Mouse (Mus musculus) ovary, postnatal 10 days (tissue): Measurements from ENCODE around the gene Ankrd13d.

Source experiments
- DNase-seq: peaks from one replicate; pipeline ENCODE4 v3.0.0; 2022; ENCODE audit warnings: low spot score

Ankrd13d gene

GRCm38 (mm10) chr19:4301735-4302651, 19.1 kb upstream of the Ankrd13d start:
- no peak for DNase-seq

- no peak for DNase-seq
Measured at GRCm38 (mm10) chr19:4300852-4301734, 18.2 kb upstream of the Ankrd13d start.

- no peak for DNase-seq
Measured at GRCm38 (mm10) chr19:4300271-4300704, 17.4 kb upstream of the Ankrd13d start.

- DNase-seq: no peak
Measured at GRCm38 (mm10) chr19:4299574-4300270, 16.8 kb upstream of the Ankrd13d start.

- DNase-seq: no peak
Measured at GRCm38 (mm10) chr19:4299126-4299525, 16.2 kb upstream of the Ankrd13d start.

GRCm38 (mm10) chr19:4298322-4299121, 15.6 kb upstream of the Ankrd13d start:
- no peak for DNase-seq

- DNase-seq: no peak
Measured at GRCm38 (mm10) chr19:4297851-4298250, 14.9 kb upstream of the Ankrd13d start.

- no peak for DNase-seq
Measured at GRCm38 (mm10) chr19:4296611-4297010, 13.7 kb upstream of the Ankrd13d start.

- no peak for DNase-seq
Measured at GRCm38 (mm10) chr19:4295391-4295790, 12.5 kb upstream of the Ankrd13d start.

- DNase-seq: no peak
Measured at GRCm38 (mm10) chr19:4294381-4295097, 11.6 kb upstream of the Ankrd13d start.

GRCm38 (mm10) chr19:4291161-4291560, 8.2 kb upstream of the Ankrd13d start:
- DNase-seq: no peak

GRCm38 (mm10) chr19:4290749-4291148, 7.8 kb upstream of the Ankrd13d start:
- no peak for DNase-seq

GRCm38 (mm10) chr19:4283653-4284052, 716 bp upstream of the Ankrd13d start:
- DNase-seq: no peak

- no peak for DNase-seq
Measured at GRCm38 (mm10) chr19:4280425-4280824, 2.5 kb downstream of the Ankrd13d start.

- no peak for DNase-seq
Measured at GRCm38 (mm10) chr19:4279487-4279886, 3.5 kb downstream of the Ankrd13d start.

GRCm38 (mm10) chr19:4270972-4271371, 12.0 kb downstream of the Ankrd13d start:
- DNase-seq: no peak

- no peak for DNase-seq
Measured at GRCm38 (mm10) chr19:4270187-4270586, 12.8 kb downstream of the Ankrd13d start.

GRCm38 (mm10) chr19:4268566-4269361, 14.2 kb downstream of the Ankrd13d start, which contains the start of gene Ssh3:
Gene Ssh3, minus strand, starts transcription at chr19:4269180.
- DNase-seq: peak; percentile 33

GRCm38 (mm10) chr19:4265956-4266355, 17.0 kb downstream of the Ankrd13d start:
- DNase-seq: no peak
